Mouse (Mus musculus): ENCODE data around the gene Ppp2r5c. TPM values are rescaled to one million over a fixed set of nuclear protein-coding genes. Genes with fewer than 3 reads are reported as not detected.

The Ppp2r5c gene
- polyA plus RNA-seq, 1 experiment from 2014 or later = 193 TPM

DNA sequence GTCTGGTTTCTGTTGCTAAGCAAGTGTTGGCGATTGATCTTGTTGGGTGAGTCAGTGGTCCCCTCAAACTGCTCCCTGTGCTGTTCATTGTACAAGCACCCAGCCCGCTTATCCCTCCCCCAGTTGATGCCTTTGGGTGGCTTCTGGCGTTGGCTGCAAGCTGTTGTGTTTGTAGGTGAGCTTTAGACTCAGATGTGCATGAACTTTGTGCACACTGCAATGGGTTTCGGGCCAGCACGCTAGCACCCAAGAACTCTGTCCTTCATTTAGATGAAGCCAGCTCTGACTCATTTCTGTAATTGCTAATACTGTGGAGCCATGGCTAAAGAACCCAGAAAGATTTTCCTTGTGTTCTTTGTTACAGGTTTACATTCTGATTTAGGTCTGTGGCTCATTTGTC, 88.4 kb downstream of the Ppp2r5c start:
- DNase-seq (ENCODE audit: low spot score) = no peak
- no peaks in the 10 kb centered on the region for H3K9me3 ChIP-seq (replicated peaks; ENCODE audit: control insufficient read depth, low read length)
- no peaks in the 10 kb centered on the region for H3K36me3 ChIP-seq (replicated peaks; ENCODE audit: control insufficient read depth, insufficient read depth, low read depth, low read length)
- no peak for ATAC-seq (replicated peaks; ENCODE audit: insufficient number of reproducible peaks, low FRiP score, low TSS enrichment, low read depth)
- no peak overlapping the region for H3K9ac ChIP-seq (replicated peaks; ENCODE audit: low read length)
- H3K27ac ChIP-seq (replicated peaks; ENCODE audit: low read depth, low read length) = no peak overlapping the region
- H3K27me3 ChIP-seq (ENCODE audit: control insufficient read depth, insufficient read depth, low read length) = no peaks in the 10 kb centered on the region
- H3K4me3 ChIP-seq (ENCODE audit: low read depth, low read length) = no peak overlapping the region
- H3K4me1 ChIP-seq (ENCODE audit: control insufficient read depth, insufficient read depth, low read length) = no peaks in the 10 kb centered on the region
- H3K4me2 ChIP-seq (ENCODE audit: low read depth, low read length) = no peak overlapping the region
- WGBS = 94% methylated on average over 5 of the region's 5 CpGs

DNA sequence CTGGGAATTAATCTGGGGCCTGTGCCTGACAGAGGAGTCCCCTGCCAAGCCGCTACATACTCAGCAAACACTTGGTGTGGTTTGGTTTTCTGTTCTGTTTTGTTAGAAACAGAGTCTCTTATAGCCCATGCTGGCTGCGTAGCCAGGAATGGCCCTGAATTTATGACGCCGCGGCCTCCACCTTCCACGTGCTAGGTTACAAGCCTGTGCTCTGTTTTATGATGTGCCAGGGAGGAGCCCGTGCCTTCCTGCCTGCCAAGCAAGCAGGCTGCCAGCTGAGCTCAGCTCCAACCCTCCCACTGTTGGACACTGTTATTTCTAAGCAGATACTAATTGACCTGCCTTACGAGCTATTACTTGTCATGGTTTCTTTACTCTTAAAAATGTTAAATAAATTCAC, 90.8 kb downstream of the Ppp2r5c start:
- Histone ChIP-seq H3K27me3 (ENCODE audit: control insufficient read depth, insufficient read depth, low read length) (no peaks in the 10 kb centered on the region), H3K4me2 (ENCODE audit: low read depth, low read length) (no peak overlapping the region), H3K9me3 (replicated peaks; ENCODE audit: control insufficient read depth, low read length) (no peaks in the 10 kb centered on the region), H3K4me3 (ENCODE audit: low read depth, low read length) (no peak overlapping the region), H3K4me1 (ENCODE audit: control insufficient read depth, insufficient read depth, low read length) (no peaks in the 10 kb centered on the region), H3K27ac (replicated peaks; ENCODE audit: low read depth, low read length) (no peak overlapping the region), H3K36me3 (replicated peaks; ENCODE audit: control insufficient read depth, insufficient read depth, low read depth, low read length) (no peaks in the 10 kb centered on the region), H3K9ac (replicated peaks; ENCODE audit: low read length) (no peak overlapping the region)
- 95% methylated on average over 8 of the region's 8 CpGs for WGBS
- ATAC-seq (replicated peaks; ENCODE audit: insufficient number of reproducible peaks, low FRiP score, low TSS enrichment, low read depth) (no peak), DNase-seq (ENCODE audit: low spot score) (no peak)

DNA sequence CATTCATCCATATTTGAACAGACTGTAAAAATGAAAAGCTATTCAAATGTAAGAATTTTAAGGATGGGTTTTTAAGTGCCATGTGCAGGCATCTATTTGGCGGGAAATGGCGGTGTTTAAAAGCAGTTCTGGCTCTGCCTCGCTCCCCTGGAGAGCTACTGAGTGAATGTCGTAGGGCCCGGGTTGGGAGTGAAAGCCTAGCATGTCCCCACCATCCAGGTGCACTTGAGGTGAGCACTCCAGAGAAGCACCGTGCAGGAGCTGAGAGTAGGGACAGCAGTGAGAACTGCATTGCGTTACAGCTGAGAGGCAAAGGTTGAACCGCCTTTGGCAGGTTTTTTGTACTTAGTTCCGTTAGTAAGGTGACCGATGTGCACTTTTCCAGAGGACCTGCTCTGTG, 92.4 kb downstream of the Ppp2r5c start:
- no peak overlapping the region for H3K27ac ChIP-seq (replicated peaks; ENCODE audit: low read depth, low read length)
- WGBS = 92% methylated on average over 10 of the region's 10 CpGs
- no peaks in the 10 kb centered on the region for H3K27me3 ChIP-seq (ENCODE audit: control insufficient read depth, insufficient read depth, low read length)
- H3K4me2 ChIP-seq (ENCODE audit: low read depth, low read length) = no peak overlapping the region
- H3K4me3 ChIP-seq (ENCODE audit: low read depth, low read length) = no peak overlapping the region
- no peaks in the 10 kb centered on the region for H3K9me3 ChIP-seq (replicated peaks; ENCODE audit: control insufficient read depth, low read length)
- no peaks in the 10 kb centered on the region for H3K36me3 ChIP-seq (replicated peaks; ENCODE audit: control insufficient read depth, insufficient read depth, low read depth, low read length)
- DNase-seq (ENCODE audit: low spot score) (no peak), ATAC-seq (replicated peaks; ENCODE audit: insufficient number of reproducible peaks, low FRiP score, low TSS enrichment, low read depth) (no peak)
- H3K4me1 ChIP-seq (ENCODE audit: control insufficient read depth, insufficient read depth, low read length) = no peaks in the 10 kb centered on the region
- no peak overlapping the region for H3K9ac ChIP-seq (replicated peaks; ENCODE audit: low read length)

DNA sequence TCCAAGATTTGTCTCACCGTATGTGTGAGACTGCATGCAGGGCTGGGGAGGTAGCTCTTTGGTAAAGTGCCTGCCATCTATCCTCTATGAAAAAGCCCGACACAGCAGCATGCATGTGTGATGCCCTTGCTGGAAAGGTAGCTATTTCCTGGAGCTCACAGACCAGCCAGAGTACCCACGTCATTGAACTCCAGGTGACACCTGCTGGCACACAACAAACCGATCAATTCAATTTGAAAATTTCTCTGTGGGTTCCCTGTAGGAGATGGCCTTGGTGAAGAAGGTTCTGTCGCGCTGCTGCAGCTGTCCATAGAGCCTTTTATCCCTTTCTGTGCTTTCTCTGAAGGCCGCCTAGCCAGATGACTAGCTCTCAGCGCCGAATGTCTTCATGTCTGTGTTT, 92.9 kb downstream of the Ppp2r5c start:
- Histone ChIP-seq H3K4me3 (ENCODE audit: low read depth, low read length) (no peak overlapping the region), H3K27ac (replicated peaks; ENCODE audit: low read depth, low read length) (no peak overlapping the region), H3K4me2 (ENCODE audit: low read depth, low read length) (no peak overlapping the region), H3K27me3 (ENCODE audit: control insufficient read depth, insufficient read depth, low read length) (no peaks in the 10 kb centered on the region), H3K4me1 (ENCODE audit: control insufficient read depth, insufficient read depth, low read length) (no peaks in the 10 kb centered on the region), H3K36me3 (replicated peaks; ENCODE audit: control insufficient read depth, insufficient read depth, low read depth, low read length) (no peaks in the 10 kb centered on the region), H3K9me3 (replicated peaks; ENCODE audit: control insufficient read depth, low read length) (no peaks in the 10 kb centered on the region), H3K9ac (replicated peaks; ENCODE audit: low read length) (no peak overlapping the region)
- no peak for DNase-seq (ENCODE audit: low spot score)
- ATAC-seq (replicated peaks; ENCODE audit: insufficient number of reproducible peaks, low FRiP score, low TSS enrichment, low read depth) = no peak
- 90% methylated on average over 9 of the region's 9 CpGs for WGBS

DNA sequence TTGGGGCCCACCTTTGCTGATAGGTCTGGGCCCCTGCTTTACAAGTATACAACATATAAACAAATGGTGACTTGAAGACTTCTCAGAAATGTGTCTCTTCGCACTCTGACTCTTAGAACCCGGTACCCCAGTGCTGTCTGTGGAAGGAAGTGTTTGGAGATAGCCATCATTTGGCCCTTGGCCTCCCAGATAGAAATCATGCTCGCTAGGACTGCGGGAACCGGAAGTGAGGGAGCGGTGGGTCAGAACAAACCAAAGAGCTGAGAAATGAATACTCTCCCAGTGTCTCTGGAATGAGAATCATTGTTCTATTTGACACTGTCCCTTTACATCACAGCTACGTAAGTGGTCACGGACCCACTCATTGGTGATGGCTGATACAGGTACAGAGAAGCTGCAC, 93.4 kb downstream of the Ppp2r5c start:
- Histone ChIP-seq H3K9me3 (replicated peaks; ENCODE audit: control insufficient read depth, low read length) (no peaks in the 10 kb centered on the region), H3K4me3 (ENCODE audit: low read depth, low read length) (no peak overlapping the region), H3K4me1 (ENCODE audit: control insufficient read depth, insufficient read depth, low read length) (no peaks in the 10 kb centered on the region), H3K27me3 (ENCODE audit: control insufficient read depth, insufficient read depth, low read length) (no peaks in the 10 kb centered on the region), H3K36me3 (replicated peaks; ENCODE audit: control insufficient read depth, insufficient read depth, low read depth, low read length) (no peaks in the 10 kb centered on the region; the same call in 1 of the 2 replicates), H3K27ac (replicated peaks; ENCODE audit: low read depth, low read length) (no peak overlapping the region), H3K9ac (replicated peaks; ENCODE audit: low read length) (no peak overlapping the region), H3K4me2 (ENCODE audit: low read depth, low read length) (no peak overlapping the region)
- DNase-seq (ENCODE audit: low spot score) = no peak
- WGBS = 88% methylated on average over 8 of the region's 8 CpGs
- ATAC-seq (replicated peaks; ENCODE audit: insufficient number of reproducible peaks, low FRiP score, low TSS enrichment, low read depth) = no peak

DNA sequence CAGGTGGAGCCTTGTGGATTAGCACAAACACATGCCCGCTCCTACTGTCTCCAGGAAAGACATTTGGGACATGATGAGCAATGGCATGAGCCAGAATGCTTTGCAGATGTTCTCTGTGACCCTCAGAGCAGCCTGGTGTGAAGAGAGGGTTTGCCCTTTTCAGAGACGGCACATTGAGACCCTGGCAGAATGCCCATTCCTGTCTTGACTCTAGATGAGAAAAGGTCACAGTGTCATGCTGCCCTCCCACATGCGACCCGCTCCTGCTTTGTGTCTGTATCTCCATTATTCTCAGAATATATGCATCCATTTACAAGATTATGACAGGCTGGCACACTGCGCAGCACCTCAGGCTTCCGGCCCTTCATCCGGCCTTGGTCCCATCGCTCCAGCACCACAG, 94.1 kb downstream of the Ppp2r5c start:
- no peaks in the 10 kb centered on the region for H3K27me3 ChIP-seq (ENCODE audit: control insufficient read depth, insufficient read depth, low read length)
- no peak overlapping the region for H3K9ac ChIP-seq (replicated peaks; ENCODE audit: low read length)
- H3K9me3 ChIP-seq (replicated peaks; ENCODE audit: control insufficient read depth, low read length) = no peaks in the 10 kb centered on the region
- H3K4me3 ChIP-seq (ENCODE audit: low read depth, low read length) = no peak overlapping the region
- H3K4me1 ChIP-seq (ENCODE audit: control insufficient read depth, insufficient read depth, low read length) = no peaks in the 10 kb centered on the region
- no peak for ATAC-seq (replicated peaks; ENCODE audit: insufficient number of reproducible peaks, low FRiP score, low TSS enrichment, low read depth)
- no peaks in the 10 kb centered on the region; the same call in 1 of the 2 replicates for H3K36me3 ChIP-seq (replicated peaks; ENCODE audit: control insufficient read depth, insufficient read depth, low read depth, low read length)
- no peak overlapping the region for H3K27ac ChIP-seq (replicated peaks; ENCODE audit: low read depth, low read length)
- 86% methylated on average over 8 of the region's 8 CpGs for WGBS
- H3K4me2 ChIP-seq (ENCODE audit: low read depth, low read length) = no peak overlapping the region
- no peak for DNase-seq (ENCODE audit: low spot score)

DNA sequence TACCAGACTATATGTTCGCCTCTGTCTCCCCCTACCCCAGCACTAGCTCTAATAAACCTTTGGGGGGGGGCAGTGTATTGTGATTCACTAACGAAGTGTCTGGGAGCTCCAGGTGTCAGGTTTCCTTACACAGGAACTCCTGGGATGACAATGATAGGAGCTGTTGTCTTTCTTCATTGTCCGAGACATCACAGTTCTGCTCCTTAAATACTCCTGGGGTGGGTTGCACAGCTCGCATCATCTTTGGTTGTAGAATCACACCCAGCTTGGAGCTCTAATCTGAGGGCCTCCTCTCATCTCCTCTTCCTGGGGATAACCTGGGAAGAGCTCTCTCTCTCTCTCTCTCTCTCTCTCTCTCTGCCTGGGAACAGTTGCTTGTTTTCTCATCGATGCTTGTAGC, 94.6 kb downstream of the Ppp2r5c start:
- Histone ChIP-seq H3K36me3 (replicated peaks; ENCODE audit: control insufficient read depth, insufficient read depth, low read depth, low read length) (no peaks in the 10 kb centered on the region; the same call in 1 of the 2 replicates), H3K9me3 (replicated peaks; ENCODE audit: control insufficient read depth, low read length) (no peaks in the 10 kb centered on the region), H3K4me3 (ENCODE audit: low read depth, low read length) (no peak overlapping the region), H3K9ac (replicated peaks; ENCODE audit: low read length) (no peak overlapping the region), H3K27me3 (ENCODE audit: control insufficient read depth, insufficient read depth, low read length) (no peaks in the 10 kb centered on the region), H3K4me2 (ENCODE audit: low read depth, low read length) (no peak overlapping the region), H3K4me1 (ENCODE audit: control insufficient read depth, insufficient read depth, low read length) (no peaks in the 10 kb centered on the region), H3K27ac (replicated peaks; ENCODE audit: low read depth, low read length) (no peak overlapping the region)
- no peak for ATAC-seq (replicated peaks; ENCODE audit: insufficient number of reproducible peaks, low FRiP score, low TSS enrichment, low read depth)
- 83% methylated on average over 5 of the region's 5 CpGs for WGBS
- no peak for DNase-seq (ENCODE audit: low spot score)

DNA sequence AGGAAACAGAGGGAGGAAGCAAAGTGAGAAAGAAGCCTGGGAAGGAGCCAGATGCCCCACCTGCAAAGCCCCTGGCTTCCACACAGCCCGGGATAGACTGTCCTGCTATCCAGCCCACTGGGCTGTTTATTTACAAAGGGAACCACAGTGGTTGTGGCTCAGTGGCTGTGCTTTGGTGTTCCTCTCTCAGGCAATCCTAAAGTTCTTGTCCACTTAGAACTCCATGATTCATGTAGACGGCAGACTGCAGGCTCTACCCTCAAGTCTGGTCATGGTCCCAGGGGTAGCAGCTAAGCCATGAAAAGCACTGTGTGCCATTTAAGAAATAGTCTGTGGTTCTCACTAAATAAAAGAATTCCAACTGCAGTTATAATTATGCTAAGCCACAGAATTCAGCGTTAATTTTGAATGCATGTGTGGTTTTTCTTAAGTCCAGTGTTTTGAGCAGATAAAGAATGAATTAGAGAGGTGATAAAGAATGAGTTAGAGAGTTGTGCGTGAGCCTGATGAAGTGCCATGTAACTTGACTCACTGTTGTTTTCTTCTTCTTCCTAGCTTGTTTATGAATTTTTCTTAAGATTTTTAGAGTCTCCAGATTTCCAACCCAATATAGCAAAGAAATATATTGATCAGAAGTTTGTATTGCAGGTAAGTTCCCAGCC, 98.3 kb downstream of the Ppp2r5c start:
- DNase-seq (ENCODE audit: low spot score) (no peak), ATAC-seq (replicated peaks; ENCODE audit: insufficient number of reproducible peaks, low FRiP score, low TSS enrichment, low read depth) (no peak)
- H3K4me3 ChIP-seq (ENCODE audit: low read depth, low read length) = no peak overlapping the region
- H3K4me1 ChIP-seq (ENCODE audit: control insufficient read depth, insufficient read depth, low read length) = no peaks in the 10 kb centered on the region
- no peaks in the 10 kb centered on the region for H3K27me3 ChIP-seq (ENCODE audit: control insufficient read depth, insufficient read depth, low read length)
- no peaks in the 10 kb centered on the region; the same call in none of the 2 replicates for H3K36me3 ChIP-seq (replicated peaks; ENCODE audit: control insufficient read depth, insufficient read depth, low read depth, low read length)
- 90% methylated on average over 4 of the region's 4 CpGs for WGBS
- no peak overlapping the region for H3K9ac ChIP-seq (replicated peaks; ENCODE audit: low read length)
- H3K4me2 ChIP-seq (ENCODE audit: low read depth, low read length) = no peak overlapping the region
- H3K27ac ChIP-seq (replicated peaks; ENCODE audit: low read depth, low read length) = no peak overlapping the region
- no peaks in the 10 kb centered on the region for H3K9me3 ChIP-seq (replicated peaks; ENCODE audit: control insufficient read depth, low read length)
